Mouse (Mus musculus) megakaryocyte, embryonic 14.5 days (primary cell): ENCODE measurements at regions not wholly inside any gene's neighbourhood (a gene's known extent, or its start where the extent isn't known, plus 50 kb on each side); places are given as distances from the start of the nearest gene placed in this dataset.

ENCODE experiments used
- FLI1 ChIP-seq: IDR thresholded peaks from 2 replicates; pipeline ENCODE4 v1.6.1; 2012; ENCODE audit warnings: low read length, inconsistent platforms, mixed read lengths
- GATA1 ChIP-seq: IDR thresholded peaks from 3 replicates; pipeline ENCODE4 v1.6.1; 2012; ENCODE audit warnings: mixed read lengths, low read length, inconsistent platforms, borderline replicate concordance

DNA sequence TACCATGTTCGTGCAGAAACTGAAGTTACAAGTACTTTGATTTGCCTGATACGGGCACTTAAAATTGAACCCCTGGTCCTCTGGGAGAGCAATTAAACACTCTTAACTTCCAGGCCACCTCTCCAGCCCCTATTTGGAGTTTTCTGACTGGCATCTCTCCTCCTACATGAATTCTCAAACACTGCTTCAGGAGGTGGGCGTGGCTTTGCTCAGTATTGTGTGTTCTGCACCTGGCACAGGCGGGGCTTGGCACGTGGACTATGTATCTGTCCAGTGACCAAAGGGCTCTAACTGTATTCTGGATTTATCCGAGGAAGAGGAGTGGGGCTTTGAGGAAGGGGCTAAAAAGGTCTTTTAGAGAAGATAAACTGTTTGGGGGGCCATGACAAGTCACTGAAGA, 81.5 kb upstream of the Ppm1b start:
- TF ChIP-seq GATA1 = no peak
- no peak for TF ChIP-seq FLI1
